Mouse (Mus musculus) kidney, postnatal 25 days (tissue): Measurements from ENCODE around the gene Fgr.
"Not testable (repeated sequence)": the region's sequence is repeated elsewhere in the genome, so short reads cannot be mapped to it uniquely, and the experiment has no call there.

ENCODE experiments used
- DNase-seq, 2 experiments: peaks; one replicate each; pipeline ENCODE4 v3.0.0; 2021; ENCODE audit warnings: mixed read lengths in 2 of 2

The Fgr gene

DNA sequence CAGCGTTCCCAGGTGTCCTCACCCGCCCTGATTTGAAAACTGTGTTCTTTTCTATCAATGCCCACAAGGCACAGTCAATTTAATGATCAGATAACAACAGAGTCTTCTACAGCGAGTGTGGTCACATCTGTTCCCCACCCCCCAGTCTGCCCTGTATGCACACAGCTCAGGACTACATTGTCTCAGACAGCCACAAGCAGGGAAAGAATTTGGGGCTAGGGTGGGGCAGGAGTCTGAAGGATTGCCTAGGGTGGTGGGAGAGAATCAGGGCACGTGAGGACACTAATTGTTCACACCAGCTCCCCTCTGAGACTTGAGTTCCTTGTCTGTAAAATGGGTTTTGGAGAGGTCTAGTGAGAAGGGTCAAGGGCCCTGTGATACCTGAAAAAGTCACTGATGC is 19.7 kb downstream of the Fgr start:
- DNase-seq, result no peak

DNA sequence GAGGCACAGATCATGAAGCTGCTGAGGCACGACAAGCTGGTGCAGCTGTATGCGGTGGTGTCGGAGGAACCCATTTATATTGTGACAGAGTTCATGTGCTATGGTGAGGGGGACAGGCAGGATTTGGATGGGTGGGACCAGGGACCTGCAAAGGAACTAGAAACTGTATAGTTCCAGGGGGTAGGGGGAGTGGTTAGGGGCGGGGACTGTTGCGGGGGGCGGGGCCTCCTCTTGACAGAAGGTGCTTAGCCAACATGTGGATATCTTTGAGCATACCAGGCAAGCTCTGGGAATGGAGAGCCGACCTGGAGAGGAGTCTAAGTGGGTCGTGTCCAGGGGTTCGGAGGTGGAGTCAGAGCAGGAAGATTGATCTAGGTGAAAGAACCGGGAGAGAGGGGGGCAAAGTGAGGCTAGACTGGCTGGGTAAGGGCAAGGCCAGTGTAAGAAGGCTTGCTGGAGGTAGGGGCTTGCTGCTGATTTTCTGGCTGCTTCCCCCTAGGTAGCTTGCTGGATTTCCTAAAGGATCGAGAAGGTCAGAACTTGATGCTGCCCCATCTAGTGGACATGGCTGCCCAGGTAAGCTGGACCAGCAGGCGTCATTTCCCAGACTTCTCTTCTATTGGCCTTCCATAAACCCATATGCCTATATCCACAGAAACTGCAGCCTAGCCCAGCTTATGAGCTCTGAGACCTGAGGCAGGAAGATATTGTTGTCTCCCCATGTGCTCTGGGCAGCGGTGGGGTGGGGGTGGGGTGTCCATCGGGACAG is 23.8 kb downstream of the Fgr start:
- peak in 1 of 2 experiments; percentile 36 for DNase-seq

DNA sequence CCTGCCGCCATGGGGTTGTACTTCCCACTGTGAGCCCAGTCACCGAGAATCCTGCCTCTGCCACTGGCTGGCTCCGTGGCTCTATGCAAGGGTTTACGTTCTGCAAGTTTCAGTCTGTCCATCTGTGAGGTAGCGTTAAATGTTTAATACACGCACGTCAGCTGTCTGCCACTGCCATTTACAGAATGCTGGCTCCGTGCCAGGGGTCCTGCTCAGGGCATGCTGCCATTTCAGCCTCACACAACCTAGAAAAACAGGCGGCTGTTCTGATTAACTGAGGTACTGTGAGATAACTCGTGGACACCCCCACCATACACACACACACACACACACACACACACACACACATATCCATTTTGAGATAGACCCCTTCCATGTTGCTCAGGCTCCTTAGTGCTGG is 29.0 kb downstream of the Fgr start:
- peak; percentile 57 to 68 for DNase-seq

DNA sequence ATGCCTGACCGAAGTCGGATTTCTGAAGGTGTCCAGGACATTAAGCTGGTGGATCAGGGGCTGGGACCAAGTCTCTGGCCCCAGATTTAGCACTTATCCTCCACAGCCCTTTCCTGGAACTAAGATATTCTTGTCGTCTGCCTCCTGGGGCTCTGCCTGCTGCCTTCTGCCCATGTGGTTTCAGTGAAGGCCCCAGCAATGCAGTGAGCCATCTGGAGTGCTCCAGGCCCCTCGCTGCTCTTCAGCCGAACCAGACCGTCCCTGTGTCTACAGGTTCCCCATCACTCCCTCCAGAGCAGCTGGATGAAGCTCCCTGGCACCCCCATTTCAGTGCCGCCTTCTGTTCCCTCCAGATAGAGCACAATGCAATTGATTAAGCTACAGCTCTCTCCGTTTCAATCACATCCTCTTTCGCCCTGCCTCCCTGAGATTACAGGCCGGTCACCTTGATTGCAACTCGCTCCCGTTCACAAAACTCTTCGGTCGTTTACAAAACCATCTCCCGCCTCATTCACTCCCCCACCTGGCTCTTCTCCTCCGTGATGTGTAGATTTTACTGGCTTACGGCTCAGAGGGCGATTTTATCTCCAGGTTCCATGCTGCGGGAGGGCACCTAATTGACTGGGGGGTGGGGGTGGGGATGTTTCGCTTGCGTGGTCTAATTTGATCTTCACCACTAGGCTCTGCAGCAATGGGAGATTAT is 29.6 kb downstream of the Fgr start:
- DNase-seq, result peak in 1 of 2 experiments; percentile 26

DNA sequence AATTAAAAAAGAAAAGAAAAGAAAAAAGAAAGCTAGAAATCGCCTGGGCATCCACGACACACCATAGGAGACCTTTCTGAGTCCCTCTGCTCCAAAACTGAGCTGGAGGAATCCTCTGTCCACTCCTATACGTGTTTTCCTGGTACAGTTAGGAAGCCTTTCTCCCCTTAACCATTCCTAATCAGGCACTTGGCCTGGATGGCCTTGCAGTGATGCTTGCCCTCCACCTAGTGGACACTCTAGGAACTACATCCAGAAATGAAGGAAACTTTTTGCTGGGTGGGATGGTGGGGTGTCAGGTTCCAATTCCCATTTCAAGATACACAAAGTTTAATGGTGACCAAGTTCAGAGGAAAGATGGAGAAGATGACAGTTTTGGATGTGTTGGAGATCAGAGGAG is 31.3 kb downstream of the Fgr start:
- peak; percentile 61 to 83 for DNase-seq

DNA sequence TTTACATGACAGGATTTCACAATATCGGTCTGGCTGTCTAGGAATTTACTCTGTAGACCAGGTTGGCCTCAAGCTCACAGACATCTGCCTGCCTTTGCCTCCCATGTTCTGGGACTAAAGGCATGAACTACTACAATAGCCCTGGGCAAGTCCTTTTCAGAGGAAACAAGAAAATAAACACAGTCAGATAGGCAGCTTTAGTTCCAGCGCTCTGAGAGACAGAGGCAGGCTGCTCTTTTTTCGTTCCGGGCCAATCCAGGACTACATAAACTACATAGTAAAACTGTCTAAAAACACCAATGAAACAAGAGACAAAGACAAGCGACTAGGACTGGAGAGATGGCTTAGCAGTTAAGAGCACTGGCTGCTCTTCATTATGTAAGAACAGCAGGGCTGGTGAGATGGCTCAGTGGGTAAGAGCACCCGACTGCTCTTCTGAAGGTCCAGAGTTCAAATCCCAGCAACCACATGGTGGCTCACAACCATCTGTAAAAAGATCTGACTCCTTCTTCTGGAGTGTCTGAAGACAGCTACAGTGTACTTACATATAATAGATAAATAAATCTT is 32.1 kb downstream of the Fgr start:
- DNase-seq, result not testable (repeated sequence)

DNA sequence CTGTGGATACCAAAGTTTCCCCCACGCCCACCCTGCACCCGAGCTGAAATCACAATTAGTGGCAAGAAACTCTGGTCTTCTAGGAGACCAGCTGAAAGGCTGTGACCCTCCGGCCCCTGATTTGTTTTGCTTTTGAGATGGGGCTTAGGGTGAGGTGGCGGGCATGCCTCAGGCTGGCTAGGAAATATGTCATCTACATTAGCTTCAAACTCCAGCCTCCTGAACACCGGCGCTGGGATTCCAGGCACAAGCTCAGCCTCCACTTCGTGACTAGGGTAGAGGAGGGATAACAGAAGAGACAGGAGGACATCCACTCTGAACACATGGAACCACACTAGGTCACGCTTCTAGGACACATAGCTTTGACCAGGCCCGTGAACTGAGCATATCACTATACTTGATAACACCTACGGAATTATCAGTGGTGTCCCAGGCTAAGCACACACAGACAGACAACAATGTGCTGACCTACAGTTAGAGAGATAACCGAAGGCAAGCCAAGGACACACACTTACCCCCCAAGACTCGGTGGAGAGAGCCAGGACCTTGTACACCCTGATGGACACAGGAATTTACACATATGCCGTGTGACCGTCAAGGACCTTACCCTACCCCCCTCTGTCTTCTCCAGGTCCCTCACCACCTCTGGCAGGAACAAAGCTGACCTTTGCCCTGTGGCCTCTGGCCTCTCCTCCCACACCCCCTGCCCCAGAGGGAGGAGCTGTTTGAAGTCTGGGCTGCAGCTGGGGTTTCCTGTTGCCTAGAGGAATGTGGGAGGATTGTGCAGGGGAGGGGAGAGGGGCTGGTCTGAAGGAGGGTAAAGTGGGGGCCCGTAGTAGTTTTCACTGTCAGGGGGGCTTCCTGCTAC is 33.9 kb downstream of the Fgr start:
- peak; percentile 70 to 89 for DNase-seq

DNA sequence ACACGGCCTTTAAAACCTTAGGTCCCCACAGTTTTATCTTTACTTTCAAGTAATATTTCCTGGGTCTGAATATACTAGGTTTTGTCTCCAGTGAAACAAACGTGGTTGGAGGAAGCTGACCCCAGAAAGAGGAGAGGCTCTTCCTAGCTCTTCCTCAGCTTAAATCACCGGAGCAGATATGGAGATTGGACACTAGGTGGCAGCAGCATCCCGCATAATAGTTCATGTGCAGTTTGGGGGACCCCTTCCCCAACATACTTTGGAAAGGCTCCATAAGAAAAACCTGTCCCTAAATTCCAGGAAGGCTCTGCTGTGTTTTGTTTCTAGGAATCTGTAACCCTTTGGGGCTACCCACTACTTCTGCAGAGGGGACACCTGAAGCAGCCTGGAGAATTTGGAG is 35.2 kb downstream of the Fgr start:
- peak; percentile 64 to 70 for DNase-seq

DNA sequence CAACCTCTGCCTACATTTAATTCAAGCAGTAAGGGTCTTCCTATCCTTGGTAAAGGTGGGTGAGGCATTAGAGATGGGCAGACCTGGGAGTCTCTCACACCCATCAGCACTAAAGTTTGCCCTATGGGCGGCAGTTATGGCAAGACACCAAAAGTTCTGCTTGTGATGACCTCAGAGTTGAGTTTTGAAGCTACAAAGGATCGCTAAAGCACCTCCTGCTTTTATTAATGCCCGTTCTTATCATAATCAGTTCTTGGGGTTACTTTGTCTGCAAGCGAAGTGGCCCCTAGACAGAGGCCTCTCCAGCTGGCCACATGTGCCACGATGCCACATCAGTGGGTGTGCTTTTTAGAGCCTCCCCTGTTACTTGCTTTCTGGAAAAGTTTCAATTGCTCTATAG is 35.8 kb downstream of the Fgr start:
- DNase-seq, result peak in 1 of 2 experiments; percentile 29

DNA sequence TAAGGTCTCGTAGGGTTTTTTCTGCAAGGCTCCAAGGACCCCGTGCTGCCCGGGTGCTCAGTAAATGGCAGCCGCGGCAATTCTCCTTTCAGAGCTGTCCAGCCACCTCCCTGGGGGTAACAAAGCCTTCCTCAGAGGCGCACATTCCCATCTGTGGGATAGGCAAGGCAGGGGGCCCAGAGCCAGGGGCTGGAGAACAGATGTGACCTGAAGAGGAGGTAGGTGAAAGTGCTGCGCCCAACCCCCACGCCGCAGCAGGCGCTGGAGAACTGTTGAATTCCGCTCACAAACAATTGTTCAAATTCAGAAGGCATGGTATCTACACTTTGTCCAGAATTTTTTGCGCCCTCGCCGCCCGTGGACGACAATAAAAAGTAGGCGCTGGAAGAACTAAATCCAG is 36.7 kb downstream of the Fgr start:
- DNase-seq, result peak in 1 of 2 experiments; percentile 66

DNA sequence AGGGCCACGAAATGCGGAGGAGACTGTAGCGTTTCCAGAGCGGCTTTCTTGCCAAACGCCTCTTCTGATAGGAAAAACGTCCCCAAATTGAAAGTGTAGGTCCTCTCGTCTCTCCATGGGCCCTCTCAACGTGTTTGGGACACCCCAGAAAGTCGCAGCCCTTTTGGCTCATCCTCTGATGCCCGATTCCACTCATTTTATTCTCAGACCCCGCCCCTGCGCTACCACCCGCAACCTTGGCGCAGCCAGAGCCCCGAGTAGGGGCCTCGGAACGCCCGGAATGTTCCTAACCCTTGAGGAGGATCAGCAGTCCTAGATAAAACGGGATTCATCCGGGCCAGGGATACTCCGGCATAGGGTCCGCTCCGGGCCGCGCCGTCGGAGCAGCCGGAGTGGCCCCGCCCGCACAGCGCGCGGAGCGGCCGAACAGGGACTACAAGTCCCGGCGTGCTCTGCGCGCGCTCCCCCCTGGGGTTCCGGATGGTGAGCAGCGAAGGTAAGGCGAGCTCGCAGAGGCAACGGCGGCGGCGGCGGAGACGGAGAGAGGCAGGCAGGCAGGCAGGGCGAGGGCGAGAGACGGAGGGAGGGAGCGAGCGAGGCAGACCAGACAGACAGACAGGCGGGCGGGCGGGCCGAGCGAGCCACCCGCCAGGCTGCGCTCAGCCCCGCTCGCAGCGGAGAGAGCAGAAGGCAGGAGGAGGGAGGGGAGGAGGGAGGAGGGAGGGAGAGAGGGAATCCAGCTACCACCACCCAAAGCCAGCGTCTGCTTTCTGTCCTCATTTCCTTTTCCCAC is 37.3 kb downstream of the Fgr start, which contains the start of gene Ahdc1:
Gene Ahdc1 (plus strand): TSS at position 233 of the 793 bp plus-strand sequence.
- peak; percentile 93 to 97 for DNase-seq

DNA sequence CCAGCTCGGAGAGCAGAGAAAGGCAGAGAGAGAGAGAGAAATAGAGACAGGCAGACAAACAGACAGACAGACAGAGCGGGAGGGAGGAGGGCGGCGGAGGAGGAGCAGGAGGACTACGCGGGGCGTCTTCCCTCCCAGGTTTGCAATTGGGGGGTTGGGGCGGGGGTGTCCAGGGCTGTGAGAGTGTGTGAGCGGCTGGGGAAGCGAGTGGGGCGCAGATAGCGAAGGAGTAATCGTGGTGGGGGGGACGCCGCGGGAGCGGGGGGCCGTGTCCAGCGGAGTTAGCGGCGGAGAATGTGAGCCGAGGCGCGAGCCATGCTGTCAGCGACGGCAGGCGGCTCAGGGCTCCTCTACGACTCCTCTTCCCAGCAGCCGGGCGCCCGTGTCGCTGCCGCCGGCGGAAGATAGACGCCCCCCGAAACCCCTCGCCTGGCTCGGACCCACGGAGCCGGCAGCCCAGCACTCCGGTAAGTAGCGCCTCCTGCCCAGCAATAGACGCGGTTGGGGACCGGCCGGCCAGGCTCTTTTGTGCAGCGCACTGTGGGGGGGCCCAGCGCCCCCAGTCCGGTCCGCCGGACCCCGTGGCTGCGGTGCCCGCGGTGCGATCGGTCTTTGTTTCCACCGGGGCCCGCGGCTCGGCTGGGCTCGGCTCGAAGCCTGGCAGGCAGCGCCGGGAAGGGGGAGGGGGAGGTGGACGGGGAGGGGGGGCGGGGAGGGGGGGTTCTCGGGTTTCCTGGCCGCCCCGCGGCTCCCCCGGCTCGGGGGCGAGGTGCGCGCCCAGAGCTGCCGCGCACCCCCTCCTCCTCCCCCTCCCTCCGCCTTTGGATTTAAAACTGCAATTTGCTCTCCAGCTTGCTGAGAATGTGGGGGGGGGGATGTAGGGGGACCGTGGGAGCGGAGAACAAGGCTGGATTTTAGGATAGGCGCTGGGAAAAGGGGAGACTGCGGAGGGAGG is 38.2 kb downstream of the Fgr start:
- peak; percentile 67 to 87 for DNase-seq

DNA sequence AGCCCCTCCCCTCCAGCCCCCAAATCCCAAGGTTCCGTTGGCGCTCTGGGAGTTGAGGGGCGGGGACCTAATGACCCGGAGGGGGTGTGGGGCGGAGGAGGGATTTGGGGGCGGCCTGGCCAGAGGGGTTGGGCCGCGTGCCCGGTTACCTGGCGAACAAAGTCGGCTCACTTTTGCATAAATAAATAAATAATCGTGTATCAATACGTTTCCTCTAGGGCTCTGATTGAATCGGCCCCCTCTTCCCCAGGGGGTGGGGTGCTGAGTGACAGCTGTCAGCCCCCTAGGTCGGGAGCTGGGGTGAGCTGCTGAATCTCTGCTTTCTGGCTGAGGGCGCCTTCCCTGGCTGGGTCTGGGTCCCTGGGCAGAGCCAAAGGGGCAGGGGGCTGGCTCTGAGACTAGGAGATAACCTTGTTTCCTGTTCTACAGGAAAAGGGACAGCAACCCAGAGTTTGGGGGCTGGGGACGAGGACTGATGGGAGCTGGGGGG is 38.9 kb downstream of the Fgr start:
- DNase-seq, result peak; percentile 56 to 74

DNA sequence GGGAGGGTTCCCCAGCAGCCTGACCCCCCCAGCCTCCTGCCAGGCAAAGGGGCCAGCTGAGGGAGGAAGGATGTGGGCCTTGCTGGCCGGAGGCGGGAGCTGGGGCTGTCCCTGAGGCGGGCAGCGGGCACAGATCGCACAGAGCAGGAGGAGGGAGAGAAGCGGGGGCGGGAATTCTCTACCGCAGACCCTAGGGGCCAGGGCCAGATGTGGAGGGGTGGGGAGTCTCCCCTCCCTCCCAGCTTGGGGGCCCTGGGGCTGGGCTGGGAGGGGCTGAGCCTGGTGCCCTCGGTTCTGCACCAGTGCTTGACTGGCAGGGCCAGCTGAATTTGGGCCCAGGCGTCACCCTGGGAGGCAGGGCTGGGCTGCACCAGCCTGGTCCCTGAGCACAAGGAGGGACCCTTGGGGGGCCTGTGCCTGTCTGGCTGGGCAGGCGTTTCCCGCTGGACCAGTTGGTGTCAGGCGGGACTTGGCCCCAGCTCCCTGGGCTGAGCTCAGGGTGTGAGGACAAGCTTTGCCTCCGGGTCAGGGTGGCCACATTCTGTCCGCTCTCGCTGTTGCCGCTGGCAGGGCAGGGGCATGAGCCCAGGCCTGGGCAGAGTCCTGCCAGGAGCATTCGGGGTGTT is 39.5 kb downstream of the Fgr start:
- peak; percentile 69 to 92 for DNase-seq

DNA sequence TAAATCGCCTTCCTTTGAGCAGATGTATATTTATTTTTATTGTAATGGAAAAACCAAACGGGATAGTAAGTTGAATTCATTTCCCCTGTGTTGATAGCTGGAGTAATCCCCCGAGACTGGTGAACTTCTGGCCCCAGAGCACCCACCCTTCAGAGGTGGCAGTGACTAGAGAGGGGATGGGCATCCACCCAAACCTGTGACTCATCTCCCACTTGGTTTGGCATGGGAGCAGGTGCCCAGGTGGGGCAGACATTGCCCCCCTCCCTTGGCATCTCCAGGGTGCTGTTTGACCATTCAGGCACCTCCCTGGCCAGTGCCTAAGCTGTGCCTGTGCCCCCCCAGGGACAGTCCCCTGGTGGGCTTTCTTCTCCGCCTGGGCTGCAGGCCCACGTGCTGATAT is 40.2 kb downstream of the Fgr start:
- peak in 1 of 2 experiments; percentile 55 for DNase-seq

DNA sequence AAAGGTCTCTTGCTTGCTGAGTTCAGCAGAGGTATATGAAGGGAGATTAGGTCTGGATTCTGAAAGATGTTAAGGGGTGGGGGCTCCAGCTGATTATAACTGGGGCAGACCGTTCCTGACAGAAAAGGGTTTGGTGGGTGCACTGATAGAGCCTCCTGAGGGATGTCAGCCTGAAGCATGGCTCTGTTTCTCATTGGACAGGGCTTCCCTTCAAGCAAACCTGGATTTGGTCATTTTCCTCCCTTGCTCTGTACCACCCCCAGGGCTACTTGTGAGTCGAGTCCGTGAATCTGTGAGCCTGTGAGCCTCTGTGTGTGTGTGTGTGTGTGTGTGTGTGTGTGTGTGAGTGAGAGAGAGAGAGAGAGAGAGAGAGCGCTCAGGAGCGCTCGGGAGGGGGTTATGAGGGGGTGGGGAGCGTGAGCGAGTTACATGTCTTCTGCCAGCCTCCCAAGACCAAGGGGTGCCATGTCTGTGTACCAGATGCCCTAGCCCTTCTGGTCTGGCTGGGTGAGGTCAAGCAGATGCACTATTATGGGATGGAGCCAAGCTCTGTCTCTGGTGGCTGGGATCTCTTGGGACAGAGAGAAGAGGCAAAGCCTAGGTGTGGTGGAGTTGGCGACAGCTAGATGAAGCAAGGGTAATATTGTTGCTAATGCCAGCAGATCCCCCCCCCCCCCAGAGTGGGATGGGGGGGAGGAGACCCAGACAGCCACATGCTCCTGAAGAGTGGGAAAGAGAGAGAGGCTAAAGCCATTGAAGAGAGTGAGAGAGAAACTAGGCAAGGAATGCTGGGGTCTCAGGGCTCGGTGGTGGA is 41.2 kb downstream of the Fgr start:
- DNase-seq, result peak in 1 of 2 experiments; percentile 52

DNA sequence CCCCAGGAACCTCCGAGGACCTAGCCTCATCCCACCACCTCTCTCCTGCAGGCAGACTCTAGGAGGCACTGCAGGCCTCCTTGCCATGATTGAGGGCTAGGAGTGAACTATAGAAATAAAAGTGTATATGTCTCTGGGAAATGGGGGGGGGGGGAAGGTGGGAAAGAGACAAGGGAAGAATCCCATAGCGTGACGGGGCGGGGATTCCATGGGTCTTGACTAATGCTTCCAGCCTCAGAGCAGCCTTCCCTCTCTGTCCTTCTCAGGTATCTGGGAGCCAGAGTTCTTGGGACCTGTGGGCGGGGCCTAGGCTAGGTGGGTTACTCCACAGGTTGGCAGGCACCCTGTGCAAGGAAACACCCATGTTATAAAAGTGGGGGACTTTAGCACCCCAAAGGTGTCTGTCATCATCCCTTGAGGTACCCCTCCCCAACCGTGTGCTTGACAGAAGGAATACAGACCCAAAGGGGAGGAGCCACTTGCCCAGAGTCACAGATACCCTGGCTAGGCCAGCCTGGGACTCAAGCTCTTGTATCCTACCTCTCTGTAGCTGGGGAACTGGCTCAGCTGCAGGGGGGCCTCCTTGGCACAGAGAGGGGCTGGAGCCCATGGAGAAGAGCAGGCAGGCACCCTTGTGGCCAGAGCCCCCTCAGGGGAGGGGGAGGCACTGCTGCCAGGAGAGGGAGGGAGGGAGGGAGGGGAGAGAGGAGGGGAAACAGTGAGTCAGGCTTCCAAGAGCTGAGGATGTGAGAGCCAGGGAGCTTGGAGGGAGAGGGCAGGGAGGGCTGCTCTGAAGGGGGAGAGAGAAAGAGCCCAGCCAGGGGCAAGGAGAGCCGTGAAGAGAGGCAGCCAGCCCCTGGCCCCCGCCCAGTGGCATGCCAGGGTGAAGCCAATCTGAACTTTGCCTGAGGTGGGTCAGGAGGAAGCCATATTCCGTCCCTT is 42.1 kb downstream of the Fgr start:
- DNase-seq, result peak in 1 of 2 experiments; percentile 57
